Mouse (Mus musculus): Measurements from ENCODE around the gene Nop53.

DNA sequence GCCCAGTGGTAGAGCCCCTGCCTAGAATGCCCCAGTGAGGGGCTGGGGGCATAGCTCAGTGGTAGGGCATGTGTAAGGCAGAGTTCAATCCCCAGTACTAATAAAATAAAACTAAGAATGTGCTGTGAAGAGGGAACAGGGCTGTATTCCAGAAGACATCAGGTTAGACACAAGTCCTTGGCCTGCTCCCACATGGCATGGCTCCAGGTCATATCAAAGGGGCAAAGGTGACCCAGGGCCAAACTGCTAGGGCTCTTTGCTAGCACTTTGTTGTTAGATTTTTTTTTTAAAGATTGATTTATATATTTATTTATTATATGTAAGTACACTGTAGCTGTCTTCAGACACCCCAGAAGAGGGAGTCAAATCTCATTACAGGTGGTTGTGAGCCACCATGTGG, 27.5 kb downstream of the Nop53 start:
- TF ChIP-seq POLR2A (IDR thresholded peaks at IDR 0.05; ENCODE audit: low read depth, low read length), result no peak
- TF ChIP-seq CTCF (IDR thresholded peaks at IDR 0.05; ENCODE audit: extremely low read depth, insufficient read depth, insufficient read length, insufficient replicate concordance), result no peak
